Mouse (Mus musculus) c-Kit-positive CD71-positive TER-119-positive erythroid progenitor cells, embryonic 14.5 days (primary cell): ENCODE measurements at regions not wholly inside any gene's neighbourhood (a gene's known extent, or its start where the extent isn't known, plus 50 kb on each side); places are given as distances from the start of the nearest gene placed in this dataset.
"Not testable (repeated sequence)": the region's sequence is repeated elsewhere in the genome, so short reads cannot be mapped to it uniquely, and the experiment has no call there.

Source experiments
- DNase-seq: peaks from one replicate; pipeline ENCODE4 v3.0.0-alpha.2; 2013; ENCODE audit warnings: low spot score

GRCm38 (mm10) chr12:115803675-115804074 lies 243.8 kb upstream of the Zfp386 start:
- not testable (repeated sequence) for DNase-seq

- no peak for DNase-seq
Observed at GRCm38 (mm10) chr12:115807978-115808377, 239.5 kb upstream of the Zfp386 start.
